Comparison of ENCODE assay signal across 21 mouse cellular contexts in genomic region chr11:21047921-21048320, GRCm38 (mm10).
"Had no signal": no experiment of that assay in that cellular context is flagged by ENCODE, and none has a peak within 500 bp of the region (broad histone marks: within the 10 kb centered on the region; RNA-seq: fewer than 3 reads in every experiment).

No protein-coding gene starts in this region.

- ATAC-seq: intestine, postnatal 0 days; liver, postnatal 0 days; midbrain, embryonic 16.5 days had no signal

- H3K36me3 ChIP-seq: kidney, embryonic 15.5 days; limb, embryonic 15.5 days; midbrain, embryonic 12.5 days; neural tube, embryonic 13.5 days; stomach, embryonic 15.5 days had no signal

- H3K4me2 ChIP-seq: kidney, embryonic 15.5 days; limb, embryonic 15.5 days; liver, embryonic 11.5 days; lung, embryonic 14.5 days; midbrain, embryonic 12.5 days; neural tube, embryonic 13.5 days; stomach, embryonic 15.5 days had no signal

- H3K4me3 ChIP-seq: kidney, embryonic 15.5 days; limb, embryonic 15.5 days; midbrain, embryonic 12.5 days; myocyte; neural tube, embryonic 13.5 days; stomach, embryonic 15.5 days had no signal

- H3K9me3 ChIP-seq: kidney, embryonic 15.5 days; limb, embryonic 15.5 days; midbrain, embryonic 12.5 days; neural tube, embryonic 13.5 days; stomach, embryonic 15.5 days had no signal

- DNase-seq: kidney, adult 2 months; kidney, postnatal 14 days; kidney, postnatal 4 days; liver, postnatal 0 days; lung, embryonic 14.5 days; lung, postnatal 14 days; lung, postnatal 4 days; retina, postnatal 1 day; right cerebral cortex, postnatal 25 days; spleen, adult 18-20 months; thymus, postnatal 25 days had no signal

- H3K27me3 ChIP-seq: kidney, embryonic 15.5 days; limb, embryonic 15.5 days; midbrain, embryonic 12.5 days; neural tube, embryonic 13.5 days; stomach, embryonic 15.5 days had no signal

- H3K9ac ChIP-seq: kidney, embryonic 15.5 days; limb, embryonic 15.5 days; liver, embryonic 14.5 days; liver, postnatal 0 days; lung, embryonic 14.5 days; midbrain, embryonic 12.5 days; neural tube, embryonic 13.5 days; stomach, embryonic 15.5 days had no signal

- H3K27ac ChIP-seq: kidney, embryonic 15.5 days; limb, embryonic 15.5 days; liver, embryonic 14.5 days; midbrain, embryonic 12.5 days; neural tube, embryonic 13.5 days; stomach, embryonic 15.5 days had no signal

- H3K4me1 ChIP-seq: kidney, embryonic 15.5 days; limb, embryonic 15.5 days; midbrain, embryonic 12.5 days; neural tube, embryonic 13.5 days; stomach, embryonic 15.5 days had no signal
